22 mouse cellular contexts compared by ENCODE assay signal in the genomic region with DNA sequence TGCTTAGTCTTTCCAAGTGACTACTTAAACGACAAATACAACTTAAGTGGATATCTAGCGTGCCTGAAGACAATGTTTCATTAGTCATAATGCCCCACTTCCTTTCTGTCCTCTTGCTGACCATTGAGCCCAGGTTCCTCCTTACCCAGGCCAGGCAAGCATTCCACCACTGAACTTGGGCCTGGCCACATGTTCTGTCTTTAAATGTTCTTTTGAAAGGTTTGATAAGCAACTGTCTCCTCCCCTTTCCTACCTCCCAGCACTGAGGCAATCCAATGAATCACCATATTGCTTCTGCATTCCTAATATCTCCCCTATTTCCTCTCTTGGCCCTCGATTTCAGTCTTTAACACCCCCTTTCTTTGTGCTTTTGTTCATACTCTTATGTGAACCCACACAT.
"Had no signal": no experiment of that assay in that cellular context is flagged by ENCODE, and none has a peak within 500 bp of the region (broad histone marks: within the 10 kb centered on the region; RNA-seq: fewer than 3 reads in every experiment).

No protein-coding gene starts in this region.

- ATAC-seq: midbrain, embryonic 15.5 days had no signal

- H3K9ac ChIP-seq: limb, embryonic 12.5 days; limb, embryonic 15.5 days; liver, embryonic 14.5 days; lung, embryonic 15.5 days; midbrain, embryonic 12.5 days; midbrain, embryonic 15.5 days; neural tube, embryonic 13.5 days had no signal

- H3K4me3 ChIP-seq: limb, embryonic 12.5 days; limb, embryonic 15.5 days; lung, embryonic 15.5 days; midbrain, embryonic 12.5 days; midbrain, embryonic 15.5 days; neural tube, embryonic 13.5 days had no signal

- H3K4me1 ChIP-seq: limb, embryonic 12.5 days; limb, embryonic 15.5 days; midbrain, embryonic 12.5 days; midbrain, embryonic 15.5 days; neural tube, embryonic 13.5 days had no signal

- H3K36me3 ChIP-seq: limb, embryonic 12.5 days; limb, embryonic 15.5 days; lung, embryonic 15.5 days; midbrain, embryonic 12.5 days; midbrain, embryonic 15.5 days; neural tube, embryonic 13.5 days had no signal

- H3K27me3 ChIP-seq: limb, embryonic 12.5 days; limb, embryonic 15.5 days; lung, embryonic 15.5 days; midbrain, embryonic 12.5 days; midbrain, embryonic 15.5 days; neural tube, embryonic 13.5 days had no signal

- H3K9me3 ChIP-seq: limb, embryonic 12.5 days; limb, embryonic 15.5 days; lung, embryonic 15.5 days; midbrain, embryonic 12.5 days; midbrain, embryonic 15.5 days; neural tube, embryonic 13.5 days had no signal

- H3K4me2 ChIP-seq: limb, embryonic 12.5 days; limb, embryonic 15.5 days; liver, embryonic 11.5 days; lung, embryonic 15.5 days; midbrain, embryonic 12.5 days; midbrain, embryonic 15.5 days; neural tube, embryonic 13.5 days had no signal

- H3K27ac ChIP-seq: kidney, postnatal 0 days; limb, embryonic 12.5 days; limb, embryonic 15.5 days; liver, embryonic 14.5 days; lung, embryonic 15.5 days; midbrain, embryonic 12.5 days; midbrain, embryonic 15.5 days; neural tube, embryonic 13.5 days; stomach, postnatal 0 days had no signal

- DNase-seq: kidney, adult 18-20 months; kidney, adult 9 months; kidney, postnatal 36 days; layer of hippocampus, postnatal 36 days; left cerebral cortex, postnatal 4 days; lung, adult 18-20 months; lung, postnatal 10 days; lung, postnatal 36 days; retina, postnatal 1 day; thymus, adult 2 months; thymus, postnatal 14 days; thymus, postnatal 4 days had no signal
